Mouse (Mus musculus): ENCODE measurements around the gene Ppp2r3a.

GRCm38 (mm10) chr9:101290876-101291275 is 39.3 kb upstream of the Ppp2r3a start:
- TF ChIP-seq CTCF (IDR thresholded peaks at IDR 0.05; ENCODE audit: borderline replicate concordance, insufficient read depth, low read length) (no peak), POLR2A (IDR thresholded peaks at IDR 0.05; ENCODE audit: low read depth, low read length) (no peak)

All from embryonic fibroblast, embryonic 13.5 days (primary cell).